Mouse (Mus musculus) CH12F3 (cell line): Measurements from ENCODE around the gene Pdk4.

Experiments used
- in situ Hi-C: fragments of 300-500 bp; cut with MboI; formaldehyde crosslinking; loops from 2 replicates; pipeline ENCODE4 v1.14.3; 2020; ENCODE audit warnings: low sequenced_read_pairs

Pdk4 gene

DNA sequence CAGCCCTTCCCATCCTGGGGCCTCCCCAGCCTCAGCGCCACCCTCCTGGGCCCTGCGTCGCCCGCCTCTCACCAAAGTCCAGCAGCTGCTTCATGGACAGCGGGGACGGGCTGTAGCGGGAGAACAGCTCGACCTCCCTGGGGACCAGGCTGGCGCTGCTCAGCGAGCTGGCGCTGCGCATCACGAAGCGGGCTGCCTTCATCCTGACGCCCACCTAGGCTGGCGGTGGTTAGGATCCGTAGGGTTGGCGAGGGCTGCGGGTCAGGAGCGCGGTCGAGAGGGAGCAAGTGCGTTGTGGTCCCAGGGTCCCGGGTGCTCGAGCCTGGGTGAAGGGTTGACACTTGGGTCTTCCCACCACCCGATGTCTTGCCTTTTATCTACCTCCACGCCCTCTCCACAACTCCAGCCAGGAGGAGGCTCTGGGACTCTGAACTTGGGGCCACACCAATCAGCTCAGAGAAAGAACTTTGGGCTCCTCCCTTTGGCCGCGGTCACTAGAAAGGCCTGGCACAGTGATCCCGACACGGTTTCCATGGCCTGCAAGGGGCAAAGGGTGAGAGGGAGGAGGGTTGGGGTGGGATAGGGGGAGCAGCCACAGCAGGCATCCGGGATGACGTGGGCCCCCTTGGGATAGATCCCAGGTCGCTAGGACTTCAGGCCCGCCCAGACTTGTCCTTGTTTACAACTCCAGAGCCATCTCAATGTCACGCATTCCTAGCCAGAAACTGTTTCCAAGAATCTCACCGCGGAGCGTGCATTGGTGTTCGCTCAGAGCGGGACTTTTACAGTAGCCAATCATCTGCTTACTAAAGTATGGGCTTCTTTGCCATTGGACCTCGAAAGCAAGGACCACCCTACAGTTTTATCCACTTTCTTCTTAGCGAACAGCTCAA, at the start of gene Pdk4:
Gene Pdk4 (minus strand): TSS at position 349 of the 893 bp plus-strand sequence.
- in situ Hi-C loops = no loop called here

- in situ Hi-C loops = no loop called here
Observed at GRCm38 (mm10) chr6:5537855-5538365, 41.8 kb upstream of the Pdk4 start.

GRCm38 (mm10) chr6:5535754-5536153, 39.6 kb upstream of the Pdk4 start:
- in situ Hi-C loops = no loop called here

GRCm38 (mm10) chr6:5517091-5517490, 21.0 kb upstream of the Pdk4 start:
- in situ Hi-C loops = no loop called here

- in situ Hi-C loops = no loop called here
Observed at GRCm38 (mm10) chr6:5509757-5510156, 13.6 kb upstream of the Pdk4 start.

DNA sequence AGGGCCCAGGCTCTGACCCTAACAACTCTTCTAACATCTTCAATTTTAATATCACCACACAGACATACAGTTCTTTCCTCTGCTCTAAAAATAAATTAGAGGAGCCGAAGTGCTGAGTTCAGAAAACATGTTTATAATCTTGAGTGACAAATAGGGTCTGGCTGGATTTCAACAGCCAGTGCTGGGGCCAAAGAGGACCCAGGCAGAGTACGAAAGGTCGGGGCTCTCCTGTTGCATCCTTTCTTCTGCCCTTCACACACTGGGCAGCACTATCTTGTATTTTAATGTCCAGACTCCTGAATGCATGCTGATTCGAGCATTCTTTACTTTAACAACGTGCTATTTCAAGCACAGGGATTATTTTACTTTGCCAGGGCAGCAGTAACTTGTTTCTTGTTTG, 13.2 kb upstream of the Pdk4 start:
- in situ Hi-C loops = no loop called here

DNA sequence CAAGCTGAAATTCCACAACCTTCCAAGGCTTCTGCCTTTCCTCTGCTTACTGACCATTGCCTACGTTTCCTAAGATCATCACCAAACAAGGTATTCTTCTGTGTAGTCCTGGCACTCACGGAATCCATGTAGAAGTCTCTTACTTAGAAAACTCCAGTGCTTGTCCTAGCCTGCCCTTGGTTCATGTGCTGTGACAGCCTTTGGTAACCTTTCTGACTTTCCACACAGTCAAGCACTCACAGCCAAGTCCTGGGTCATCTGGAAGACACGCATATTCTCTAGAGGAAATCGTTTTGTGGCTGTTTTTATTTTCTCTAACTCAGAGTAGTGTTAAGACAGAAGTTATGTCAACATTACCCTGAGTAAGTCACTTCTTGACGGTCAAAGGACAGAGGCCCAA, 11.7 kb upstream of the Pdk4 start:
- in situ Hi-C loops = no loop called here

- in situ Hi-C loops = no loop called here
Observed at GRCm38 (mm10) chr6:5506271-5506670, 10.2 kb upstream of the Pdk4 start.

DNA sequence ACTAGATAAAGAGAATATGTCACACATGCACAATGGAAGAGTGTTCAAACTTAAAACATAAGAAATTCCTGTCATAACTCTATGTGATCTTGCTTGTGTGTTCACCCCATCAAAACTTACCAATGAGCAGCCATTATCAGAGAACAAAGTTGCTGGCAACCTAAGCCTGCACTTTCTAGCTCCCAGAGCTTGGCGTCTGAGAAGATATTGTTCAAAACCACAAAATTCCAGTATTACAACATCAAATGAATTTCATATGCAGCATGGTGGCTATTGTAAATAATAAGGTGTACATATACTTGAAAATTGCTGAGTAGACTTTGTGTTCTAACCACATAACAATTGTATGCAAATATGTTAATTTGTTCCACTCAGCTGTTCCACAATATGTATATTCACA, 6.7 kb upstream of the Pdk4 start:
- in situ Hi-C loops = no loop called here

DNA sequence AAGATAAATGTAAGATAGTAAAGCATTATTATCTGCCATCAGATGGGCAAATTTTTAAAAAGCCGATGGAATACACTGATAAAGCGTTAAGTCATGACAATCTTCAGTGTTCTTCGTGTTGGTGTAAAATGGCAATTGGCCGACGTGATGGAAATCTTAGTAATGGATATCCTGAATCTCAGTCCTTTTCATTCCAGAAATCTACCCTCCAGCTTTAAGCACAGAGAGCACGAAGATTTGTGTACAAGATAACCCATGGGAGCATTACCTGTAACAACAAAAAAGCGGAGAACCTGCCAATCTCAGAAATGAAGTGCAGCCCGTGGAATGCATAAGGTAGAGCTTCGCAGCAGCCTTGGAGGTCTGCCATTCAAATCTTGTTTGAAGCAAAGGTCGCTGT, 5.4 kb upstream of the Pdk4 start:
- in situ Hi-C loops = no loop called here

- in situ Hi-C loops = no loop called here
Observed at GRCm38 (mm10) chr6:5498740-5499139, 2.6 kb upstream of the Pdk4 start.

- in situ Hi-C loops = no loop called here
Observed at GRCm38 (mm10) chr6:5496854-5497235, 736 bp upstream of the Pdk4 start.

DNA sequence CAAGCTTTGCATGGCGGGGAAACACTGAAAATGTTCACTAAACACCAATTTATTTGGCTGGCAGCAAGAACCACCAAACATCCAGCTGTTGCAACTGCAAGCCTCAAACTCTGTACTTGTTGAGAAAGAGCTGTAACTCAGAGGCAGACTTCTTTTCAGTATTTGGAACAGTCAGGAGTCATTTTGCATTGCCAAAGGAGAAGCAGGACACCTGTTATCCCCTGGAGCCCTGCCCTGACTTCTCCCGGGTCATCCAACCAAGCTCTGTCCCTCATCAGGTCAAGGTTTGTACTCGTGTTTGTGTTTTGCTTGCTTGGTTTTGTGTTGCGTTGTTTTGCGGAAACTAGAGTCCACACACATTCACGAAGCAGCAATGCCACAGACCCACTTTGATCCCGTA, 11.1 kb downstream of the Pdk4 start:
- in situ Hi-C loops = no loop called here

DNA sequence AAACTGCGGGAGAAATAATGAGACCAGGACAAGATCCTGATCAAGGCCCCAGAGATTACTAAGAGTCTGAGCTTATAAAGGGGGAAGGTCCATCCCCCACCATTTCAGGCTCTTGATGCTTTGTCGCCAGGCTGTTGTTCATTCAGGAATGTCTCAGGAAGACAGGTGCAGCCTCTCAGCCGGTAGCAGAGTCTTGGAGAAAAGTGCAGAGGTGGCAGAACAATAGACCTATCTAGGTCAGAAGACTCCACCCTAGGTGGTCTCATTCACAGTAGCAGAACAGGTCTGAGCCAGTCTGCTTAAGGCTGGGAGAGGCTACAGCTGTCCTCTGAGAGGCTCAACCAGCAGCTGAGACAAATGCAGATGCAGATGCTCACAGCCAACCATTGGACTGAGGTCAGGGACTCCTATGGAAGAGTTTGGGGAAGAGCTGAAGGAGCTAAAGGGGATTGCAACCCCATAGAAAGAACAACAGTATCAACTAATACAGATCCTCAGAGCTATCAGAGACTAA, 13.8 kb downstream of the Pdk4 start:
- in situ Hi-C loops = no loop called here

DNA sequence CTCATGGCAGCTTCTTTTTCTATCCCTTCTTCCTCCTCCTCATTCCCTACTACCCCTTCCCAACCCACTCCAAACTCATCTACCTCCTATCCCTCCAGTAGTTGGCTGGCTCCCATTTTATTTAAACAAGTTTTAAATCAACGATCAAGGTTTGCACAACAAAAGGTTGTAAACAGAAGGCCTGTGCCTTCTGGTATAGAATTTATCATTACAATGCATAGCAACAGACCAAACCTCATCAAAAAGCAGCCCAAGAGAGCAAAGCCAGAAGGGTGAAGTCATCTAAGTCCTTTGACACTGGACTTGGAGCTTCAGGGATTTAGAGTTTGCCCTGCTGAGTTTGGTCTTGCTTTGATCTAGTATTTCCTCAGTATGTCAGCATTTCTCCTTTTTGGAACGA, 15.0 kb downstream of the Pdk4 start:
- in situ Hi-C loops = no loop called here

- in situ Hi-C loops = no loop called here
Observed at GRCm38 (mm10) chr6:5474021-5474420, 22.1 kb downstream of the Pdk4 start.

DNA sequence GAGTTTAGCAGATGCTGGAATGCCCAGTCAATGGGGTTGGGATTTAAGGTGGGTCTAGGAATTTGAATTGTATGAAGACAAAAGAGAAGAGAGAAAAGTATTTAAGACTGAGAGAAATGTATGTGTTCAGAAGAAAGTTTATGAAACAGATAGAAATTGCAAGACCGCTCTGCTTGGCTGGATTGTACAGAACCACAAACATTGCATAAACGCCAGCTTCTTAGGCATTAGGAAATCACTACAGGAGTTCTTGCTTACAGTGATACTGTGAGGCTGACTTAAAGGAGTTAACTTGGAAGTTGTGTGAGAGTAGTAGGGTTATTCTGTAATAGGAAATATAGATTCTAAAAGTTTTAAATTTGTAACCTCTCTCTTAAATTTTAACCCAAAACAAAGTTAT, 23.4 kb downstream of the Pdk4 start:
- in situ Hi-C loops = no loop called here

- in situ Hi-C loops = no loop called here
Observed at GRCm38 (mm10) chr6:5470480-5471318, 25.4 kb downstream of the Pdk4 start.

GRCm38 (mm10) chr6:5455836-5456235, 40.3 kb downstream of the Pdk4 start:
- in situ Hi-C loops = no loop called here

- in situ Hi-C loops = no loop called here
Observed at GRCm38 (mm10) chr6:5449878-5450277, 46.2 kb downstream of the Pdk4 start.

GRCm38 (mm10) chr6:5448396-5448795, 47.7 kb downstream of the Pdk4 start:
- in situ Hi-C loops = no loop called here

GRCm38 (mm10) chr6:5447546-5447945, 48.6 kb downstream of the Pdk4 start:
- in situ Hi-C loops = no loop called here
